Mouse (Mus musculus) frontal cortex, adult 2 months (tissue): ENCODE data around the gene Itpr3. TPM values are rescaled to one million over a fixed set of nuclear protein-coding genes. Genes with fewer than 3 reads are reported as not detected.

Experiments used
- DNase-seq, 2 experiments: peaks; one replicate each; pipeline ENCODE4 v3.0.0; 2022; ENCODE audit warnings: low spot score in 1 of 2; ENCODE audit errors: extremely low spot score in 1 of 2
- polyA plus RNA-seq: library from polyadenylated mRNA; depleted of rRNA; stranded (reverse); fragments of >200 nt; gene quantifications from 2 replicates; pipeline ENCODE4 v1.2.3, GENCODE M21; 2012

The Itpr3 gene
- polyA plus RNA-seq, 1 experiment: 4.2 TPM

GRCm38 (mm10) chr17:27134187-27134586 is 77.1 kb downstream of the Itpr3 start:
- DNase-seq: no peak

- no peak for DNase-seq
Observed at GRCm38 (mm10) chr17:27134715-27135114, 77.6 kb downstream of the Itpr3 start.

- DNase-seq: no peak
Observed at GRCm38 (mm10) chr17:27138396-27138795, 81.3 kb downstream of the Itpr3 start.

- no peak for DNase-seq
Observed at GRCm38 (mm10) chr17:27139304-27139703, 82.2 kb downstream of the Itpr3 start.

GRCm38 (mm10) chr17:27140262-27140661 is 83.2 kb downstream of the Itpr3 start:
- no peak for DNase-seq

- peak in 1 of 2 experiments; percentile 46 for DNase-seq
Observed at GRCm38 (mm10) chr17:27141971-27142450, 84.9 kb downstream of the Itpr3 start.

- no peak for DNase-seq
Observed at GRCm38 (mm10) chr17:27144152-27144551, 87.0 kb downstream of the Itpr3 start.

- no peak for DNase-seq
Observed at GRCm38 (mm10) chr17:27146323-27146923, 89.3 kb downstream of the Itpr3 start.

GRCm38 (mm10) chr17:27150871-27151270 is 93.8 kb downstream of the Itpr3 start:
- DNase-seq: no peak

GRCm38 (mm10) chr17:27151411-27151810 is 94.3 kb downstream of the Itpr3 start:
- DNase-seq: no peak

GRCm38 (mm10) chr17:27152976-27153723 is 96.0 kb downstream of the Itpr3 start:
- no peak for DNase-seq

- no peak for DNase-seq
Observed at GRCm38 (mm10) chr17:27153773-27154193, 96.7 kb downstream of the Itpr3 start.

GRCm38 (mm10) chr17:27154256-27154655 is 97.2 kb downstream of the Itpr3 start:
- no peak for DNase-seq

- DNase-seq: no peak
Observed at GRCm38 (mm10) chr17:27154881-27155280, 97.8 kb downstream of the Itpr3 start.

GRCm38 (mm10) chr17:27155752-27156151 is 98.6 kb downstream of the Itpr3 start:
- DNase-seq: no peak

- DNase-seq: no peak
Observed at GRCm38 (mm10) chr17:27158439-27158838, 101.3 kb downstream of the Itpr3 start.

GRCm38 (mm10) chr17:27159169-27159568 is 102.1 kb downstream of the Itpr3 start:
- DNase-seq: no peak

GRCm38 (mm10) chr17:27160905-27161304 is 103.8 kb downstream of the Itpr3 start:
- no peak for DNase-seq

- peak in 1 of 2 experiments; percentile 75 for DNase-seq
Observed at GRCm38 (mm10) chr17:27165054-27165773, 108.1 kb downstream of the Itpr3 start.

- DNase-seq: no peak
Observed at GRCm38 (mm10) chr17:27166901-27167300, 109.8 kb downstream of the Itpr3 start.

- DNase-seq: no peak
Observed at GRCm38 (mm10) chr17:27167545-27167944, 110.4 kb downstream of the Itpr3 start, which contains the start of gene Ip6k3. Gene Ip6k3 (minus strand): TSS chr17:27167795.
